Mouse (Mus musculus) small intestine, adult 2 months (tissue): Measurements from ENCODE around the gene Rnf115.

ENCODE experiments used
- CTCF ChIP-seq: fragments of 200-500 bp; IDR thresholded peaks from 2 replicates; pipeline ENCODE4 v1.5.1; 2012; ENCODE audit warnings: low read depth, mild to moderate bottlenecking, control low read depth, inconsistent platforms, low read length, moderate library complexity, mixed read lengths; ENCODE audit not compliant: insufficient replicate concordance, insufficient read length; ENCODE audit errors: extremely low read depth
- POLR2A ChIP-seq: fragments of 200-500 bp; IDR thresholded peaks from 2 replicates; pipeline ENCODE4 v1.6.1; 2012; ENCODE audit warnings: low read depth, mild to moderate bottlenecking, control low read depth, inconsistent platforms, low read length, moderate library complexity

GRCm38 (mm10) chr3:96814342-96814741 lies 86.9 kb downstream of the Rnf115 start:
- TF ChIP-seq CTCF = no peak
- TF ChIP-seq POLR2A = no peak
